11 mouse cellular contexts compared by ENCODE assay signal in genomic region chr11:65107734-65108171, GRCm38 (mm10). TPM values are rescaled to one million over a fixed set of nuclear protein-coding genes. Genes with fewer than 3 reads are reported as not detected.
DNase-seq lines count a peak whose midpoint lies in the region; ATAC-seq and TF ChIP-seq lines count a peak whose summit lies in the region.
"Had no signal": no experiment of that assay in that cellular context is flagged by ENCODE, and none has a peak within 500 bp of the region (broad histone marks: within the 10 kb centered on the region; RNA-seq: fewer than 3 reads in every experiment).

No protein-coding gene starts in this region.

- no peak overlapping the region for H3K4me2 ChIP-seq in hindbrain, embryonic 11.5 days (replicated peaks; ENCODE audit: low read depth, low read length)
- H3K4me2 ChIP-seq in heart, postnatal 0 days (ENCODE audit: low read depth, low read length) = no peak overlapping the region

- H3K4me3 ChIP-seq in hindbrain, embryonic 10.5 days = no peak overlapping the region
- no peak overlapping the region for H3K4me3 ChIP-seq in hindbrain, embryonic 11.5 days (ENCODE audit: low read depth, low read length)
- 0 out of 2 replicates have a peak overlapping the region, but pooled peaks have one; percentile 32 for H3K4me3 ChIP-seq in E14TG2a.4 (replicated peaks; ENCODE audit: low read length)
- no peak overlapping the region for H3K4me3 ChIP-seq in heart, postnatal 0 days (ENCODE audit: low read depth, low read length)
- no peak overlapping the region for H3K4me3 ChIP-seq in gastrocnemius, adult 2 months

- H3K27ac ChIP-seq in hindbrain, embryonic 10.5 days = peak overlapping the region; percentile 13
- no peak overlapping the region for H3K27ac ChIP-seq in hindbrain, embryonic 11.5 days (ENCODE audit: low read depth, low read length)
- H3K27ac ChIP-seq in heart, postnatal 0 days (ENCODE audit: low read depth) = peak overlapping the region; percentile 49
- H3K27ac ChIP-seq in gastrocnemius, adult 2 months = no peak overlapping the region

- H3K4me1 ChIP-seq in hindbrain, embryonic 10.5 days (replicated peaks) = peaks cover 36% of the 10 kb centered on the region
- 0 out of 2 replicates have a peak, but pooled peaks cover 3% of the 10 kb centered on the region for H3K4me1 ChIP-seq in hindbrain, embryonic 11.5 days (replicated peaks; ENCODE audit: control insufficient read depth, insufficient read depth, low read length)
- peaks cover 69% of the 10 kb centered on the region for H3K4me1 ChIP-seq in E14TG2a.4 (replicated peaks; ENCODE audit: low read depth, low read length)
- H3K4me1 ChIP-seq in heart, postnatal 0 days (ENCODE audit: control insufficient read depth, insufficient read depth) = peaks cover 32% of the 10 kb centered on the region

- TF ChIP-seq CTCF in E14TG2a.4 (conservative IDR thresholded peaks at IDR 0.05; ENCODE audit: low read length) = no peak
- peak; percentile 23; the same call in 1 of the 2 replicates for TF ChIP-seq CTCF in brain, embryonic 14.5 days (IDR thresholded peaks at IDR 0.05; ENCODE audit: borderline replicate concordance, extremely low read depth, insufficient read depth, insufficient read length)
- peak; percentile 54 for TF ChIP-seq CTCF in heart, postnatal 0 days (IDR thresholded peaks at IDR 0.05; ENCODE audit: low read depth)
- no peak for TF ChIP-seq CTCF in gastrocnemius, adult 2 months (IDR thresholded peaks at IDR 0.05)

- no peak overlapping the region for H3K9ac ChIP-seq in hindbrain, embryonic 11.5 days (ENCODE audit: low read depth, low read length)
- 0 out of 2 replicates have a peak overlapping the region, but pooled peaks have one; percentile 28 for H3K9ac ChIP-seq in heart, postnatal 0 days (replicated peaks; ENCODE audit: low read depth, low read length)

- no peak for TF ChIP-seq POLR2A in brain, embryonic 14.5 days (IDR thresholded peaks at IDR 0.05; ENCODE audit: borderline replicate concordance, extremely low read depth, insufficient read depth, insufficient read length, poor library complexity, severe bottlenecking)

- no peaks in the 10 kb centered on the region for H3K36me3 ChIP-seq in hindbrain, embryonic 10.5 days
- no peaks in the 10 kb centered on the region for H3K36me3 ChIP-seq in hindbrain, embryonic 11.5 days (ENCODE audit: control insufficient read depth, insufficient read depth, low read length)
- H3K36me3 ChIP-seq in E14TG2a.4 (ENCODE audit: insufficient read depth, low read length) = peaks cover 18% of the 10 kb centered on the region
- H3K36me3 ChIP-seq in heart, postnatal 0 days (replicated peaks; ENCODE audit: control insufficient read depth, insufficient read depth, low read length) = no peaks in the 10 kb centered on the region
- H3K36me3 ChIP-seq: G1E had no signal

- no peaks in the 10 kb centered on the region for H3K9me3 ChIP-seq in hindbrain, embryonic 10.5 days
- H3K9me3 ChIP-seq in hindbrain, embryonic 11.5 days (ENCODE audit: control insufficient read depth, low read length) = no peaks in the 10 kb centered on the region
- no peaks in the 10 kb centered on the region for H3K9me3 ChIP-seq in E14TG2a.4 (ENCODE audit: low read length)
- H3K9me3 ChIP-seq in heart, postnatal 0 days (replicated peaks; ENCODE audit: control insufficient read depth, low read length) = no peaks in the 10 kb centered on the region
- H3K9me3 ChIP-seq: G1E had no signal

- no peak for DNase-seq in hindbrain, embryonic 10.5 days (ENCODE audit: low spot score)
- no peak for DNase-seq in hindbrain, embryonic 11.5 days (ENCODE audit: low spot score)
- peak; percentile 82 for DNase-seq in brain, embryonic 14.5 days (ENCODE audit: low read depth)
- DNase-seq in heart, postnatal 0 days (ENCODE audit: low spot score) = peak; percentile 85
- no peak for DNase-seq in gastrocnemius, adult 2 months
- no peak for DNase-seq in spleen, postnatal 4 days (ENCODE audit: low spot score in 2 of 2)
- DNase-seq: kidney, postnatal 36 days had no signal

- 75% methylated on average over 5 of the region's 5 CpGs for WGBS in hindbrain, embryonic 10.5 days
- WGBS in hindbrain, embryonic 11.5 days = 84% methylated on average over 5 of the region's 5 CpGs
- 27% methylated on average over 5 of the region's 5 CpGs for WGBS in heart, postnatal 0 days

- no peak for ATAC-seq in hindbrain, embryonic 11.5 days (ENCODE audit: low FRiP score)
- peak; percentile 92 for ATAC-seq in heart, postnatal 0 days (ENCODE audit: insufficient read depth, low read depth)
- no peak for ATAC-seq in megakaryocyte progenitor cell, adult 5-6 weeks (replicated peaks; ENCODE audit: poor library complexity)

- no peaks in the 10 kb centered on the region for H3K27me3 ChIP-seq in hindbrain, embryonic 10.5 days (ENCODE audit: insufficient read depth, poor library complexity, severe bottlenecking)
- H3K27me3 ChIP-seq in hindbrain, embryonic 11.5 days (ENCODE audit: control insufficient read depth, insufficient read depth, low read length) = no peaks in the 10 kb centered on the region
- H3K27me3 ChIP-seq in E14TG2a.4 (ENCODE audit: insufficient read depth, low read length) = no peaks in the 10 kb centered on the region
- no peaks in the 10 kb centered on the region for H3K27me3 ChIP-seq in heart, postnatal 0 days (ENCODE audit: control insufficient read depth, insufficient read depth, low read length)

- intact Hi-C loops in gastrocnemius, adult 2 months (cut with DNase I) = no loop called here

- no peak for TF ChIP-seq EP300 in heart, postnatal 0 days (IDR thresholded peaks at IDR 0.05; ENCODE audit: low read depth)

RNA-seq across cellular contexts. Expression of gene 1700086D15Rik, which starts 51.9 kb away (rescaled TPM):
- polyA plus RNA-seq in hindbrain, embryonic 10.5 days (2016; fragmentation: Nextera tagmentation; extraction: Ambion mirVana) = not detected in 2 replicates
- 0.18 TPM in 1 of 2 replicates, not detected in the other for polyA plus RNA-seq in hindbrain, embryonic 11.5 days (2014; fragmentation: Nextera tagmentation; extraction: Ambion mirVana)
- polyA plus RNA-seq in brain, embryonic 14.5 days (2012; rRNA removed) = 0.30 and 0.38 TPM in 2 replicates
- 1.2 and 8.0 TPM in 2 replicates for total RNA-seq in heart, postnatal 0 days (2014; rRNA removed; ENCODE audit: low replicate concordance)
- 0.11 TPM in 1 of 2 replicates, not detected in the other for polyA plus RNA-seq in heart, postnatal 0 days (2015; fragmentation: Nextera tagmentation; extraction: Ambion mirVana)
- total RNA-seq in gastrocnemius, adult 2 months (2021) = under 1 TPM in 1 of 2 experiments, not detected in 1; 0.23 TPM
- not detected in 2 replicates for total RNA-seq in megakaryocyte progenitor cell, adult 5-6 weeks (2015)
- not detected in 2 replicates for total RNA-seq in megakaryocyte progenitor cell, adult 5-6 weeks (2017)
- polyA plus RNA-seq: embryonic facial prominence, embryonic 11.5 days; G1E had no signal

RNA-seq across cellular contexts. Expression of gene Arhgap44, which starts 55.0 kb away (rescaled TPM):
- polyA plus RNA-seq in hindbrain, embryonic 10.5 days (2016; fragmentation: Nextera tagmentation; extraction: Ambion mirVana) = 4.5 and 4.8 TPM in 2 replicates
- polyA plus RNA-seq in hindbrain, embryonic 11.5 days (2014; fragmentation: Nextera tagmentation; extraction: Ambion mirVana) = 4.4 and 4.9 TPM in 2 replicates
- polyA plus RNA-seq in brain, embryonic 14.5 days (2012; rRNA removed) = 7.8 and 12.2 TPM in 2 replicates
- total RNA-seq in heart, postnatal 0 days (2014; rRNA removed; ENCODE audit: low replicate concordance) = 17.7 and 18.1 TPM in 2 replicates
- polyA plus RNA-seq in heart, postnatal 0 days (2015; fragmentation: Nextera tagmentation; extraction: Ambion mirVana) = 8.5 and 8.9 TPM in 2 replicates
- total RNA-seq in gastrocnemius, adult 2 months (2021) = 10 to 100 TPM in 1 of 2 experiments, 1 to 10 TPM in 1; 8.5 to 11.7 TPM
- total RNA-seq in megakaryocyte progenitor cell, adult 5-6 weeks (2015) = not detected in 2 replicates
- not detected in 2 replicates for total RNA-seq in megakaryocyte progenitor cell, adult 5-6 weeks (2017)
- polyA plus RNA-seq: G1E had no signal

Comparison
In these comparisons a context has a peak if more than half of its experiments do, and no peak if none do; other contexts are left out.
1. H3K27ac ChIP-seq: peak in hindbrain, embryonic 10.5 days (single experiment) and heart, postnatal 0 days (single experiment); none in hindbrain, embryonic 11.5 days (single experiment) and gastrocnemius, adult 2 months (single experiment).
2. DNase-seq: peak in brain, embryonic 14.5 days (single experiment) and heart, postnatal 0 days (single experiment); none in hindbrain, embryonic 10.5 days (single experiment), hindbrain, embryonic 11.5 days (single experiment), gastrocnemius, adult 2 months (single experiment) and spleen, postnatal 4 days (0 of 2).
3. CTCF ChIP-seq: peak in brain, embryonic 14.5 days (single experiment) and heart, postnatal 0 days (single experiment); none in E14TG2a.4 (single experiment) and gastrocnemius, adult 2 months (single experiment).